Mouse (Mus musculus) heart, adult 2 months (tissue): ENCODE data around the gene Pard3. TPM values are rescaled to one million over a fixed set of nuclear protein-coding genes. Genes with fewer than 3 reads are reported as not detected.

Experiments used
- DNase-seq, 2 experiments: peaks; one replicate each; pipeline ENCODE4 v3.0.0; 2021
- H3K27ac ChIP-seq: fragments of 200-600 bp; 2 replicates; pipeline ENCODE4 v1.8.1; 2022
- H3K27me3 ChIP-seq: fragments of 200-500 bp; 2 replicates; pipeline ENCODE4 v1.6.1; 2012; ENCODE audit warnings: mild to moderate bottlenecking, low read length, inconsistent platforms, mixed read lengths; ENCODE audit not compliant: control insufficient read depth, insufficient read depth
- H3K36me3 ChIP-seq: fragments of 200-500 bp; 2 replicates; pipeline ENCODE4 v1.6.1; 2012; ENCODE audit warnings: low read length, inconsistent platforms; ENCODE audit not compliant: control insufficient read depth, insufficient read depth
- H3K4me1 ChIP-seq: fragments of 200-500 bp; 2 replicates; pipeline ENCODE4 v1.6.1; 2011; ENCODE audit warnings: low read length; ENCODE audit not compliant: control insufficient read depth, insufficient read depth
- H3K4me3 ChIP-seq: fragments of 200-600 bp; 2 replicates; pipeline ENCODE4 v1.8.1; 2022
- H3K79me2 ChIP-seq: fragments of 200-500 bp; replicated peaks from 2 replicates; pipeline ENCODE4 v1.6.1; 2012; ENCODE audit warnings: mild to moderate bottlenecking, inconsistent platforms, low read length, moderate library complexity, mixed read lengths; ENCODE audit not compliant: control insufficient read depth, insufficient read depth
- H3K9ac ChIP-seq: fragments of 200-500 bp; 2 replicates; pipeline ENCODE4 v1.6.1; 2012; ENCODE audit warnings: low read depth, mild to moderate bottlenecking, control low read depth, inconsistent platforms, low read length, mixed read lengths
- CTCF ChIP-seq: fragments of 200-600 bp; IDR thresholded peaks from 2 replicates; pipeline ENCODE4 v1.8.1; 2022; ENCODE audit warnings: antibody characterized with exemption, mild to moderate bottlenecking, moderate library complexity
- EP300 ChIP-seq: fragments of 200-500 bp; IDR thresholded peaks from 2 replicates; pipeline ENCODE4 v1.6.1; 2011; ENCODE audit warnings: low read depth, low read length, control low read depth; ENCODE audit not compliant: insufficient read depth
- POLR2A ChIP-seq: fragments of 200-500 bp; IDR thresholded peaks from 2 replicates; pipeline ENCODE4 v1.6.1; 2011; ENCODE audit warnings: mild to moderate bottlenecking, low read depth, low read length, control low read depth; ENCODE audit not compliant: insufficient read depth
- WGBS: fragments of 180-500 bp; shearing (Covaris S2); methylation state at CpG from one replicate; pipeline ENCODE4 v1.1.7; 2018; 5-methylcytosine and 5-hydroxymethylcytosine counted together
- intact Hi-C: fragments of 180-260 bp; cut with DNase I; formaldehyde crosslinking; loops from one replicate; pipeline ENCODE4 v1.15.1; 2025
- polyA plus RNA-seq: library from polyadenylated mRNA; depleted of rRNA; stranded (reverse); fragments of >200 nt; gene quantifications from 2 replicates; pipeline ENCODE4 v1.2.3, GENCODE M21; 2012
- total RNA-seq, 2 experiments: library from RNA; stranded (reverse); gene quantifications; 2 replicates each; pipeline ENCODE4 v1.2.3; 2021

The Pard3 gene
- total and polyA plus RNA-seq, 3 experiments = 23.7 to 32.9 (median 30.1) TPM

DNA sequence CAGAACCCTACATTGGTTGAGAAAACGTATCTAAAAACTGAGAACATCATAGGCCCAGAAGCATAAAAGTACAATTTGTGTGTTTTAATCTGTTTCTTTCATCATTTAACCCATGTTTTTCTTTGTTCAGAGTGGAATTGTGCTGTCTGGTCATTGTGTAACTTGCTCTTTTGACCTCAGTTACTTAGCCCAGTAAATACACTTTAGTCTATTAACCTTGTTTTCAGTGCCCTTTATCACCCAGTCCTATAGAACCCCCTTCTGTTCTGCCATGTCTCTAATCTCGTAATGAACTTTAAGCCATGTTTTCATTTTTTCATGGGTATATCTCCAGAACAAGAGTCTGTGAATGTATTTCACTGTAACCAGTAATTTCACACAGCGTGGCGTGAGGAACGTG, 243.3 kb downstream of the Pard3 start:
- peaks cover 2% of the 10 kb centered on the region for H3K4me1 ChIP-seq
- TF ChIP-seq CTCF (no peak), POLR2A (no peak), EP300 (no peak)
- DNase-seq = no peak
- H3K9ac ChIP-seq = no peak overlapping the region
- no peak overlapping the region for H3K27ac ChIP-seq
- H3K27me3 ChIP-seq = no peaks in the 10 kb centered on the region
- 94% methylated on average over 5 of the region's 5 CpGs for WGBS
- H3K36me3 ChIP-seq = no peaks in the 10 kb centered on the region; the same call in 1 of the 2 replicates
- H3K79me2 ChIP-seq = no peaks in the 10 kb centered on the region
- H3K4me3 ChIP-seq = no peak overlapping the region
- intact Hi-C loops = no loop called here

DNA sequence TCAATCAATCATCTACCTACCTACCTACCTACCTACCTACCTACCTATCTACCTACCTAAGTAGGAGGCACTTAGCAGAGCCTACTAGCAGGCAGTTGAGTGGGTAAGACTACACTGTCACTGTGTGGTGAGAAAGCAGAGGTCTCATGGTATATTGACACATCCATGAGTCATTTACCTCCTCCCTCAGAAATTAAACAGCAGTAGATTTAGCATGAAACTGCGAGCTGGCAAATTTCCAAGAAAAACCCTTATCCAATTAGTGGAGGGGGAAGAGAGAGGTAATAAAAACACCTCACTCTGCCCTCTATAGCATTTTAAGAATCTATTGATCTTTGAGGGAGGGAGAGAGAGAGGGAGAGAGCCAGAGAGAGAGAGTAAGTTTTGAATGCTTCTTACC, 245.7 kb downstream of the Pard3 start:
- Histone ChIP-seq H3K27ac (no peak overlapping the region), H3K79me2 (no peaks in the 10 kb centered on the region), H3K4me1 (no peaks in the 10 kb centered on the region), H3K27me3 (no peaks in the 10 kb centered on the region), H3K36me3 (no peaks in the 10 kb centered on the region), H3K4me3 (no peak overlapping the region), H3K9ac (no peak overlapping the region)
- 67% methylated on average over 1 of the region's 1 CpGs for WGBS
- intact Hi-C loops = no loop called here
- no peak for TF ChIP-seq POLR2A
- no peak for TF ChIP-seq EP300
- DNase-seq = no peak

DNA sequence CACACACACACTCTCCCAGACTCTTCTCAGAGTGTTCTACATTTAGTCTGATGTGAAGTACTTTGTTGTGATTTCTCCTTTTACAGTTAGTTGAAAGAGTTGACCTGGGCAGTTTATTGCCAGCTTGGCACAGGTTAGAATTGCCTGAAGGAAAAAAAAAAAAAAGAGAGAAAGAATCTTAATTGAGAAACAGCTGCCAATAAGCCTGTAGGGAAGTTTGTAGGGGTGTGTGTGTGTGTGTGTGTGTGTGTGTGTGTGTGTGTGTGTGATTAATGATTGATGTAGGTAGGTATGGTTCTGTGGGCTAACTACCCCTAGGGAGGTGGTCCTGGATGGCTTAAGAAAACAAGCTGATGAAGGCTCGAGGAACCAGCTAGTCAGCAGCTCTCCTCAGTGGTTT, 252.1 kb downstream of the Pard3 start:
- no peak for DNase-seq
- Histone ChIP-seq H3K27me3 (no peaks in the 10 kb centered on the region), H3K79me2 (0 out of 2 replicates have a peak, but pooled peaks cover 1% of the 10 kb centered on the region), H3K36me3 (peaks cover 2% of the 10 kb centered on the region; the same call in 1 of the 2 replicates), H3K4me3 (no peak overlapping the region), H3K27ac (no peak overlapping the region), H3K4me1 (peaks cover 4% of the 10 kb centered on the region), H3K9ac (no peak overlapping the region)
- 33% methylated on average over 1 of the region's 1 CpGs for WGBS
- intact Hi-C loops = no loop called here
- TF ChIP-seq CTCF (no peak), EP300 (no peak), POLR2A (no peak)

DNA sequence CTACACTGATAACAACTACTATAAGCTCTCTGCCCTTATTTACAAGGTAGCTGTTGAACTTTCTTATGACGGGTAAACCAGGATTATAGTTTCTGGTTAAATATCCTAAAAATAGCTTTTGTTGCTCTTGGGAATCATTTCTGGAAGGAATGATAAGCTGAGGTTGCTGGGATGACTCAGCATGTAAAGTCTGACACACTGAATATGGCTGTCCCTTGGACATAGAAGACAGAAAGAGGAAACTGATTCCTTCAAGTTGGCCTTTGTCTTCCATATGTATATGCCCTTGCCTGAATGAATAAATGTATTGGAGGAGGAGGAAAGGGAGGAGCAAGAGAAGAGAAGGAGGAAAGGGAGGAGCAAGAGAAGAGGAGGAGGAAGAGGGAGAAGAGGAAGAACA, 254.2 kb downstream of the Pard3 start:
- Histone ChIP-seq H3K36me3 (peaks cover 2% of the 10 kb centered on the region; the same call in 1 of the 2 replicates), H3K4me1 (peaks cover 4% of the 10 kb centered on the region), H3K79me2 (0 out of 2 replicates have a peak, but pooled peaks cover 1% of the 10 kb centered on the region), H3K27ac (no peak overlapping the region), H3K27me3 (no peaks in the 10 kb centered on the region), H3K4me3 (no peak overlapping the region), H3K9ac (no peak overlapping the region)
- no peak for DNase-seq
- WGBS = 26% methylated on average over 1 of the region's 1 CpGs
- TF ChIP-seq POLR2A (no peak), EP300 (no peak), CTCF (no peak)
- intact Hi-C loops = no loop called here

DNA sequence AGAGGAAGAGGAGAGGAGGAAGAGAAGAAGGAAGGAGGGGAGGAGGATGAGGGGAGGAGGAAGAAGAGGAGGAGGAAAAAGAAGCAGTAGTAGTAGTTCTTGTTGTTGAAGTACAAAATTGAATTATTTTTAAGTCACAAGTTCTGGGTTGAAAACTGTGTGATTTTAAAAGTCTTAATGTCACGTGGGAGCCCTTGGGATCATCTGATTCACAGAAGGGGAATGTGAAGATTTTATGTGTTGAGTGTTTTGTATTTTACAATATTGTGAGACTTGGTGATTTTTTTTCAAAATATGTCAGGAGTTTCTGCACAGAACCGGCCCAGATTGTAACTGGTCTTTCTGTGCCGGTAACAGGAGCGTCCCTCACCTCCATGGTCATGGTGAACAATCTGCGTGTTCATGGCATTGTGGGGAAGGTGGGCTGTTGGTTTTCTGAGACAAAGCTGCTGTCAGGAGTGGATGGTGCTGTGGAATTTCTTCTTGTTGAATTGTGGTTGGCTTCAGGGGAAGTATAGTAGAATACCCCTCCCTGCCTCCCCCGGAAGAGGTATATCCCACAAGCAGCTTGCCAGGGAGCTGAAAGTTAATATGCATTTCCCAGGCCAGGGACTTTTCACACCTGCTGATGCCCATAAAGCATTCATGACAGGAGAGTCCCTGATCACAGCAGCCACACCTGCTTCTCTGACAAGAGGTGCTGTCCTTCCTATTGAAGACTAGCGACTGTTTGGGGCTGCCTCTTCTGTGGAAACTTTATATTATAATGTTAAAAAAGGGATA, 254.9 kb downstream of the Pard3 start:
- intact Hi-C loops = no loop called here
- TF ChIP-seq CTCF (no peak), POLR2A (no peak), EP300 (no peak)
- Histone ChIP-seq H3K4me3 (no peak overlapping the region), H3K27ac (no peak overlapping the region), H3K36me3 (peaks cover 2% of the 10 kb centered on the region; the same call in 1 of the 2 replicates), H3K4me1 (peaks cover 4% of the 10 kb centered on the region), H3K79me2 (0 out of 2 replicates have a peak, but pooled peaks cover 1% of the 10 kb centered on the region), H3K27me3 (no peaks in the 10 kb centered on the region), H3K9ac (no peak overlapping the region)
- WGBS = 83% methylated on average over 7 of the region's 7 CpGs
- DNase-seq = no peak

DNA sequence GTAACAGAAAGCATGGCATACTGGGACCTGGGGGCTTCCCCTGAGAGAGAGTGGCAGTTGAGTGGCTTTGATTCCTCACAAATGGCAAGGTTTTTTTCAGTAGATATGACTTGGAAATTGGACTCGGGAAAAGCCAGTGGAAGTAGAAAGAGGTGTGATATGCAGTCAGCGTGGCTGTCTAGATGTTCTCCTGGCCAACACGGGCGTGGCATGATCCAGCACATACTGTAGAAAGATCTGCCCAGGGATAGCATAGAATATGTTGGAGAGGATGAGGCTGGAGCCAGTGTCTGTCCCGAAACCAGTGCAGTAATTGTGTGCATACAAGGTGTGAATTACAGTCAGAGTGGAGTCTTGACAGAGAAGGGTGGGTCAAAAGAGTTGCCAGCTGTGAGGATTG, 257.2 kb downstream of the Pard3 start:
- Histone ChIP-seq H3K79me2 (0 out of 2 replicates have a peak, but pooled peaks cover 1% of the 10 kb centered on the region), H3K4me1 (peaks cover 5% of the 10 kb centered on the region), H3K9ac (no peak overlapping the region), H3K27ac (no peak overlapping the region), H3K27me3 (no peaks in the 10 kb centered on the region), H3K4me3 (no peak overlapping the region), H3K36me3 (peaks cover 2% of the 10 kb centered on the region; the same call in 1 of the 2 replicates)
- intact Hi-C loops = no loop called here
- WGBS = 86% methylated on average over 5 of the region's 5 CpGs
- TF ChIP-seq POLR2A (no peak), CTCF (no peak), EP300 (no peak)
- no peak for DNase-seq
